Mouse (Mus musculus) C2C12 (cell line): ENCODE measurements around the gene Pomt1.

Experiments
- CEBPB ChIP-seq: IDR thresholded peaks from one replicate; pipeline ENCODE4 v1.6.1; 2011; ENCODE audit warnings: low read depth, mild to moderate bottlenecking, control low read depth, moderate library complexity
- CTCF ChIP-seq: IDR thresholded peaks from one replicate; pipeline ENCODE4 v1.5.1; 2011; ENCODE audit not compliant: control insufficient read depth, insufficient read depth, insufficient read length
- FOSL1 ChIP-seq: IDR thresholded peaks from one replicate; pipeline ENCODE4 v1.8.0; 2011; ENCODE audit warnings: mild to moderate bottlenecking, low read length; ENCODE audit not compliant: poor library complexity, insufficient read depth, severe bottlenecking
- MAX ChIP-seq: IDR thresholded peaks from one replicate; pipeline ENCODE4 v1.6.1; 2011; ENCODE audit warnings: mild to moderate bottlenecking, control low read depth
- MYOD1 ChIP-seq: IDR thresholded peaks from one replicate; pipeline ENCODE4 v1.6.1; 2011; ENCODE audit warnings: low read depth; ENCODE audit not compliant: control insufficient read depth, insufficient read length
- MYOG ChIP-seq: IDR thresholded peaks from one replicate; pipeline ENCODE4 v1.6.1; 2011; ENCODE audit not compliant: control insufficient read depth, insufficient read length; ENCODE audit errors: extremely low read depth
- USF1 ChIP-seq: IDR thresholded peaks from one replicate; pipeline ENCODE4 v1.6.1; 2011; ENCODE audit warnings: low read depth, mild to moderate bottlenecking, control low read depth, moderate library complexity

GRCm38 (mm10) chr2:32275823-32276222, 39.4 kb downstream of the Pomt1 start:
- TF ChIP-seq MAX (no peak), MYOG (no peak), CTCF (no peak), CEBPB (no peak), USF1 (no peak), MYOD1 (no peak), FOSL1 (no peak)
